29 mouse cellular contexts compared by ENCODE assay signal in the genomic region with DNA sequence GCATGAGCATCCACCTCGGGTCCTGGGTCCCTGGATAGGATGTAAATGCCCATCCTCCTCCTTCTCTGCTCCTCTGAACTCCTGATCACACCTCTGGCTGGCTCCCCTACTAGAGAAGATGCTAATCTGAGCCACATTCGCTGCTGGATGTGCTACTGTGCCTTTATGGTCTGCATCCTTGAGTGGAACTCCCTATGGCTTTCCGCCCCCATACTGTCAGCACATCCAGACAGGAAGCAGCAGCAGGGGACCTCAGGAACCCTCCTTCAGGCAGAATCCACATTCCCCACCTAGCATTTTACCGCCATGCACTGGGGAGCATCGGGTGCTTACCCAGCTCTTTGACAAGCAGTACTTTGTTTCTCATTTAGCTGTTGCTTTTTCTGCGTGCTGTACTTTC.
A peak's percentile ranks its signal among the peaks of the same experiment; 100 is the strongest.
DNase-seq lines count a peak whose midpoint lies in the region; ATAC-seq lines count a peak whose summit lies in the region.
"Had no signal": no experiment of that assay in that cellular context is flagged by ENCODE, and none has a peak within 500 bp of the region (broad histone marks: within the 10 kb centered on the region; RNA-seq: fewer than 3 reads in every experiment).

No protein-coding gene starts in this region.

- no peaks in the 10 kb centered on the region for H3K9me3 ChIP-seq in heart, embryonic 11.5 days (replicated peaks; ENCODE audit: control insufficient read depth, low read length)
- H3K9me3 ChIP-seq: embryonic facial prominence, embryonic 13.5 days; embryonic facial prominence, embryonic 15.5 days; forebrain, embryonic 10.5 days; forebrain, embryonic 12.5 days had no signal

- no peaks in the 10 kb centered on the region for H3K27me3 ChIP-seq in heart, embryonic 11.5 days (ENCODE audit: control insufficient read depth, insufficient read depth, low read length)
- H3K27me3 ChIP-seq: CH12.LX; embryonic facial prominence, embryonic 15.5 days; forebrain, embryonic 12.5 days; Patski had no signal

- H3K9ac ChIP-seq in heart, embryonic 11.5 days (ENCODE audit: low read depth, low read length) = no peak overlapping the region
- H3K9ac ChIP-seq: embryonic facial prominence, embryonic 13.5 days; embryonic facial prominence, embryonic 15.5 days; forebrain, embryonic 12.5 days had no signal

- H3K4me2 ChIP-seq in heart, embryonic 11.5 days = no peak overlapping the region
- H3K4me2 ChIP-seq: embryonic facial prominence, embryonic 13.5 days; embryonic facial prominence, embryonic 15.5 days; forebrain, embryonic 12.5 days had no signal

- DNase-seq in frontal cortex, postnatal 36 days (ENCODE audit: low spot score in 2 of 2) = no peak
- DNase-seq in heart, postnatal 4 days = peak; percentile 5
- peak; percentile 16 for DNase-seq in retina, embryonic 14.5 days (ENCODE audit: low spot score)
- no peak for DNase-seq in urinary bladder, adult 2 months (ENCODE audit: low spot score)
- no peak for DNase-seq in adipocyte (ENCODE audit: low spot score)
- DNase-seq: adrenal gland, adult 8-10 months; adrenal gland, postnatal 14 days; adrenal gland, postnatal 36 days; B cell, adult 2 months; cerebellum, adult 11 months; cerebellum, adult 18-20 months; cerebellum, adult 8-10 months; cerebellum, adult 9-11 months; cerebellum, postnatal 14 days; cerebellum, postnatal 36 days; embryo, embryonic 11 days had no signal

- no peak overlapping the region for H3K4me3 ChIP-seq in heart, embryonic 11.5 days (ENCODE audit: low read depth, low read length)
- H3K4me3 ChIP-seq: embryonic facial prominence, embryonic 13.5 days; embryonic facial prominence, embryonic 15.5 days; erythroblast, embryonic 14.5 days; forebrain, embryonic 10.5 days; forebrain, embryonic 12.5 days had no signal

- peak; percentile 16; the same call in 1 of the 2 replicates for ATAC-seq in frontal cortex, adult (ENCODE audit: low TSS enrichment)
- no peak for ATAC-seq in heart, embryonic 11.5 days (replicated peaks; ENCODE audit: insufficient number of reproducible peaks, low FRiP score, low TSS enrichment)
- ATAC-seq: CD4-positive, CD25-positive, alpha-beta regulatory T cell, adult 4 months; forebrain, embryonic 14.5 days; forebrain, embryonic 16.5 days; Patski had no signal

- no peaks in the 10 kb centered on the region for H3K36me3 ChIP-seq in heart, embryonic 11.5 days (ENCODE audit: control insufficient read depth, insufficient read depth, low read length)
- H3K36me3 ChIP-seq: embryonic facial prominence, embryonic 13.5 days; embryonic facial prominence, embryonic 15.5 days; forebrain, embryonic 10.5 days; forebrain, embryonic 12.5 days; G1E had no signal

- no peaks in the 10 kb centered on the region for H3K4me1 ChIP-seq in heart, embryonic 11.5 days (ENCODE audit: control insufficient read depth, insufficient read depth, low read length)
- H3K4me1 ChIP-seq: embryonic facial prominence, embryonic 15.5 days; forebrain, embryonic 10.5 days; forebrain, embryonic 12.5 days had no signal

- no peak overlapping the region for H3K27ac ChIP-seq in heart, embryonic 11.5 days (ENCODE audit: low read depth, low read length)
- H3K27ac ChIP-seq: embryonic facial prominence, embryonic 13.5 days; embryonic facial prominence, embryonic 15.5 days; forebrain, embryonic 10.5 days; forebrain, embryonic 12.5 days had no signal

- WGBS in heart, embryonic 11.5 days (ENCODE audit: insufficient replicate concordance) = 56% methylated on average over 6 of the region's 6 CpGs

Comparison
In these comparisons a context has a peak if more than half of its experiments do, and no peak if none do; other contexts are left out.
1. DNase-seq: peak in heart, postnatal 4 days (single experiment) and retina, embryonic 14.5 days (single experiment); none in frontal cortex, postnatal 36 days (0 of 2), urinary bladder, adult 2 months (single experiment) and adipocyte (single experiment).